Mouse (Mus musculus) hindbrain, embryonic 11.5 days (tissue): ENCODE measurements around the gene Cldn22. TPM values are rescaled to one million over a fixed set of nuclear protein-coding genes. Genes with fewer than 3 reads are reported as not detected.

Experiments
- ATAC-seq: fragments of 200-750 bp; cut with Nextera tagmentation; 2 replicates; pipeline ENCODE4 v1.8.0; 2017; ENCODE audit warnings: mild to moderate bottlenecking, moderate TSS enrichment, moderate library complexity; ENCODE audit not compliant: low FRiP score
- DNase-seq: peaks from one replicate; pipeline ENCODE4 v3.0.0-alpha.2; 2015; ENCODE audit warnings: low spot score
- H3K27ac ChIP-seq: fragments of 300-500 bp; sonication (generic); 2 replicates; pipeline ENCODE4 v1.5.1; 2014; ENCODE audit warnings: mild to moderate bottlenecking, low read depth, low read length
- H3K27me3 ChIP-seq: fragments of 300-500 bp; sonication (generic); 2 replicates; pipeline ENCODE4 v1.6.1; 2014; ENCODE audit warnings: mild to moderate bottlenecking, low read length, moderate library complexity, mixed read lengths; ENCODE audit not compliant: control insufficient read depth, insufficient read depth
- H3K36me3 ChIP-seq: fragments of 300-500 bp; sonication (generic); 2 replicates; pipeline ENCODE4 v1.6.1; 2014; ENCODE audit warnings: mild to moderate bottlenecking, low read length, moderate library complexity, mixed read lengths; ENCODE audit not compliant: control insufficient read depth, insufficient read depth
- H3K4me1 ChIP-seq: fragments of 300-500 bp; sonication (generic); replicated peaks from 2 replicates; pipeline ENCODE4 v1.6.1; 2014; ENCODE audit warnings: low read length, mixed read lengths; ENCODE audit not compliant: control insufficient read depth, insufficient read depth
- H3K4me2 ChIP-seq: fragments of 300-500 bp; sonication (generic); replicated peaks from 2 replicates; pipeline ENCODE4 v1.6.1; 2014; ENCODE audit warnings: mild to moderate bottlenecking, low read depth, low read length
- H3K4me3 ChIP-seq: fragments of 300-500 bp; sonication (generic); 2 replicates; pipeline ENCODE4 v1.5.1; 2014; ENCODE audit warnings: low read depth, low read length
- H3K9ac ChIP-seq: fragments of 300-500 bp; sonication (generic); 2 replicates; pipeline ENCODE4 v1.6.1; 2014; ENCODE audit warnings: low read depth, low read length
- H3K9me3 ChIP-seq: fragments of 300-500 bp; sonication (generic); 2 replicates; pipeline ENCODE4 v1.6.1; 2016; ENCODE audit warnings: low read length; ENCODE audit not compliant: control insufficient read depth
- WGBS: fragments of 180-500 bp; shearing (Covaris S2); extraction: QIAGEN DNeasy Blood & Tissue Kit; methylation state at CpG from one replicate; pipeline ENCODE4 v1.1.7; 2014; 5-methylcytosine and 5-hydroxymethylcytosine counted together
- polyA plus RNA-seq: library from polyadenylated mRNA; unstranded; fragments of >200 nt; fragmentation: Nextera tagmentation; extraction: Ambion mirVana; gene quantifications from 2 replicates; pipeline ENCODE4 v1.2.1, GENCODE M21; 2014

Gene Cldn22
- polyA plus RNA-seq, 1 experiment from 2014 or later, result not detected

DNA sequence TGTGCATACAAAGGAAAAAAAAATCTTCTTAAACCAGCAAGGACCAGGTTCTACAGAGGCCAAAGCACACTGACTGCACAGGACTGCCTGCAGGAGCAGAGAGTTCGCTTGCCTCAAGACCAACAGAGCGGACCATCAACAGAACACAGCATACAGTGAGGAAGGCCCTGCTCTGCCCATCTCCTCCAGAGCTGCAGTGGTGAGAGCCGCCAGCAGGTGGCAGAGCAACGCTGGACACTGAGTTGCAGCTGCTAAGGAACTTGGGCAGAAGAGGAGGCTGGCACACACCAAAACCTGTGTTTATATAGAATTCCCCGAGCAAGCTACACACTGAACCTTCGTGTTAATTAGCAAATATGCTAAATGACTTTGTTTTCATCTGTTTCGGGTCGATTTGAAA is 42.8 kb downstream of the Cldn22 start:
- H3K9me3 ChIP-seq, result no peaks in the 10 kb centered on the region
- H3K4me2 ChIP-seq, result no peak overlapping the region
- H3K36me3 ChIP-seq, result no peaks in the 10 kb centered on the region
- no peaks in the 10 kb centered on the region for H3K27me3 ChIP-seq
- ATAC-seq (peak; percentile 47; the same call in 1 of the 2 replicates), DNase-seq (peak; percentile 90)
- H3K27ac ChIP-seq, result no peak overlapping the region
- no peak overlapping the region for H3K9ac ChIP-seq
- 27% methylated on average over 8 of the region's 8 CpGs for WGBS
- no peak overlapping the region for H3K4me3 ChIP-seq
- H3K4me1 ChIP-seq, result no peaks in the 10 kb centered on the region

DNA sequence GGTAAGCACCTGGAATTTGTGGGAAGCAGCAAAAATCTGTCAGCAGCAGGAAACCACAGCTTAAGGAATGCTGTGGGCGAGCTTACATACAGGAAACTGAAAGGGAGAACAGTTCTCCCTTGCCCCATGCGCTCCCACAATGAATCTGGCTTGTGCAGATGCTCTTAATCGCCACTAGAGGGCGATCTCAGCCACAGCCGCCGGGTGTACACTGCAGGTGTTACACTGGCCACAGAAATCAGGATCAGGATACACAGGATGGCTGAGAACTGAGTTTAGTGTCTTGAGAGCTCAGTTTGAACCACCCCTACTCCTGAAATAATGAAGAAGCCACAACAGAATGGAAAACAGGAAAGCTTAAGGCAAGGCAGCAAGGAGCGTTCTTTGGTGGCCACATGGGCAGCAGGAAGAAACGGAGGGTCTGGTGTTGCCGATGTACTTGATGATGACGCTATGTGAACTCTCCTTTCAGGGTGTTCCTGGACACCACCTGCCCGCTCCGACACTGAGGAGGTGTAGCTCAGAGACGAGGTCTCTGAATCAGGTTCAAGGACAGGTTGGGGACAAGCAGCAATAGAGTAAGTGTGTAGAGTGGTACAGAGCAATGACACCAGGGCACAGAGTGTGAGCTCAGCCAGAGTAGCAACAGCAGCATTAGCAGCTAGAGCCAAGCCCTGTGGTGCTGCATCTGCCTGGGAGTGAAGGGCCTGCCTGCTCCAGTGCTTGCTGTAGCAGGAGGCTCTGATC is 48.3 kb downstream of the Cldn22 start:
- peak; percentile 73 for DNase-seq
- no peaks in the 10 kb centered on the region for H3K27me3 ChIP-seq
- no peak overlapping the region for H3K27ac ChIP-seq
- no peak overlapping the region for H3K4me2 ChIP-seq
- 52% methylated on average over 13 of the region's 13 CpGs for WGBS
- no peaks in the 10 kb centered on the region for H3K4me1 ChIP-seq
- no peak overlapping the region for H3K4me3 ChIP-seq
- H3K36me3 ChIP-seq, result no peaks in the 10 kb centered on the region
- ATAC-seq, result peak; percentile 80; the same call in 1 of the 2 replicates
- no peaks in the 10 kb centered on the region for H3K9me3 ChIP-seq
- no peak overlapping the region for H3K9ac ChIP-seq

GRCm38 (mm10) chr8:47874497-47875178 is 50.4 kb downstream of the Cldn22 start:
- no peak for DNase-seq
- H3K9me3 ChIP-seq, result no peaks in the 10 kb centered on the region
- no peak overlapping the region for H3K9ac ChIP-seq
- 75% methylated on average over 13 of the region's 13 CpGs for WGBS
- no peaks in the 10 kb centered on the region for H3K27me3 ChIP-seq
- H3K27ac ChIP-seq, result no peak overlapping the region
- H3K4me3 ChIP-seq, result no peak overlapping the region
- no peaks in the 10 kb centered on the region for H3K4me1 ChIP-seq
- no peak overlapping the region for H3K4me2 ChIP-seq
- no peaks in the 10 kb centered on the region for H3K36me3 ChIP-seq
- ATAC-seq, result no peak

Other genes starting within 250 kb of the Cldn22 start
- 13.2 and 13.3 TPM in 2 replicates for gene Ing2, start 148.9 kb upstream of the Cldn22 start, polyA plus RNA-seq
- gene Cdkn2aip, start 110.5 kb upstream of the Cldn22 start, polyA plus RNA-seq, result 46.3 and 50.8 TPM in 2 replicates
- gene Cldn24, start 2.3 kb upstream of the Cldn22 start, polyA plus RNA-seq, result 0.39 TPM in 1 of 2 replicates, not detected in the other
- gene Wwc2, start 166.4 kb downstream of the Cldn22 start, polyA plus RNA-seq, result 8.6 and 10.0 TPM in 2 replicates